Mouse (Mus musculus): ENCODE measurements at regions not wholly inside any gene's neighbourhood (a gene's known extent, or its start where the extent isn't known, plus 50 kb on each side); places are given as distances from the start of the nearest gene placed in this dataset.

DNA sequence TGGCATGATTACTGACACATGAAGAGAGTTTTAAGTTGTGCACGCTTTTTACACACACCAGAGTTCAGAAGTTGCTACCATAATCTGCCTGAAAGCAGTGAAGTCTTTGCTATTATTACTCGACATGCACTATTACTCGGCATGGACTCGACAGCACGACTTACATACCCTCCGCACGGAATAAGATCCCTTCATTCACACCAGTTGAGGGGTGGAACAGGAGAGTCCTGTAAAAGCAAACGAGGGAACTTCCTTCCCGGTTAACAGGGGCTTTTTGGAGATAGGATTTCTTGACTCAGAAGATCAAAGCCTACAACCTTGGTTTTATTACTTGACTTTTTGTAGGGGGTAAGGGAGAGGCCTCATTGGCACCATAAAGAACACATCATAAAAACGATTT is 416.4 kb upstream of the Nr5a2 start:
- Histone ChIP-seq H3K27me3 (replicated peaks; ENCODE audit: control insufficient read depth, insufficient read depth, low read length) (no peaks in the 10 kb centered on the region), H3K4me3 (ENCODE audit: low read depth, low read length) (no peak overlapping the region), H3K4me2 (replicated peaks; ENCODE audit: low read depth) (no peak overlapping the region), H3K36me3 (ENCODE audit: control insufficient read depth, insufficient read depth) (no peaks in the 10 kb centered on the region), H3K9ac (ENCODE audit: low read depth, low read length) (no peak overlapping the region), H3K27ac (ENCODE audit: low read depth, low read length) (no peak overlapping the region), H3K4me1 (replicated peaks; ENCODE audit: control insufficient read depth, insufficient read depth, low read length) (no peaks in the 10 kb centered on the region), H3K9me3 (ENCODE audit: control insufficient read depth) (no peaks in the 10 kb centered on the region)
- ATAC-seq, result no peak
- TF ChIP-seq CTCF (IDR thresholded peaks at IDR 0.05; ENCODE audit: low read depth), result no peak
- WGBS, result 31% methylated on average over 10 of the region's 10 CpGs

DNA sequence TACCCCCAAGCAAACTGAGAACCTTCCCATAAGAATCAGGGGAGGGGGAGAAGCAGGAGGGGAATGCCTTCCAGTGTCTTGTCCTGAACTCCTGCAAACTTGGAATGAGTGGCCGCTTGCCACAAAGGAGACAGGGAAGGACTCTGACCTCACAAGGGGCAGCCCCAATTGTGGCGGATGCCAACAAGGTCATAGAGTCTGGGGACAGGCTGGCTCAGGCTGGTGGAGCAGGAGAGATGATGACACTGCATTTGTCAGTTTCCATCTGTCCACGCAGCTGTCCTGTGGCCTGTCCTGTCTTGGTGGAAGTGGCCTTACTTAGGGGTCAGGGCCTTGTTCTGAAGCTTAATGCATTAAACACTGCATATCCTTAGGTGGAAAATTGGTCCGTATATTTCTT is 414.4 kb upstream of the Nr5a2 start:
- Histone ChIP-seq H3K27ac (ENCODE audit: low read depth, low read length) (no peak overlapping the region), H3K4me3 (ENCODE audit: low read depth, low read length) (no peak overlapping the region), H3K4me1 (replicated peaks; ENCODE audit: control insufficient read depth, insufficient read depth, low read length) (no peaks in the 10 kb centered on the region), H3K9me3 (ENCODE audit: control insufficient read depth) (no peaks in the 10 kb centered on the region), H3K9ac (ENCODE audit: low read depth, low read length) (no peak overlapping the region), H3K27me3 (replicated peaks; ENCODE audit: control insufficient read depth, insufficient read depth, low read length) (no peaks in the 10 kb centered on the region), H3K4me2 (replicated peaks; ENCODE audit: low read depth) (no peak overlapping the region), H3K36me3 (ENCODE audit: control insufficient read depth, insufficient read depth) (no peaks in the 10 kb centered on the region)
- TF ChIP-seq CTCF (IDR thresholded peaks at IDR 0.05; ENCODE audit: low read depth), result no peak
- no peak for ATAC-seq
- WGBS, result 71% methylated on average over 4 of the region's 4 CpGs

DNA sequence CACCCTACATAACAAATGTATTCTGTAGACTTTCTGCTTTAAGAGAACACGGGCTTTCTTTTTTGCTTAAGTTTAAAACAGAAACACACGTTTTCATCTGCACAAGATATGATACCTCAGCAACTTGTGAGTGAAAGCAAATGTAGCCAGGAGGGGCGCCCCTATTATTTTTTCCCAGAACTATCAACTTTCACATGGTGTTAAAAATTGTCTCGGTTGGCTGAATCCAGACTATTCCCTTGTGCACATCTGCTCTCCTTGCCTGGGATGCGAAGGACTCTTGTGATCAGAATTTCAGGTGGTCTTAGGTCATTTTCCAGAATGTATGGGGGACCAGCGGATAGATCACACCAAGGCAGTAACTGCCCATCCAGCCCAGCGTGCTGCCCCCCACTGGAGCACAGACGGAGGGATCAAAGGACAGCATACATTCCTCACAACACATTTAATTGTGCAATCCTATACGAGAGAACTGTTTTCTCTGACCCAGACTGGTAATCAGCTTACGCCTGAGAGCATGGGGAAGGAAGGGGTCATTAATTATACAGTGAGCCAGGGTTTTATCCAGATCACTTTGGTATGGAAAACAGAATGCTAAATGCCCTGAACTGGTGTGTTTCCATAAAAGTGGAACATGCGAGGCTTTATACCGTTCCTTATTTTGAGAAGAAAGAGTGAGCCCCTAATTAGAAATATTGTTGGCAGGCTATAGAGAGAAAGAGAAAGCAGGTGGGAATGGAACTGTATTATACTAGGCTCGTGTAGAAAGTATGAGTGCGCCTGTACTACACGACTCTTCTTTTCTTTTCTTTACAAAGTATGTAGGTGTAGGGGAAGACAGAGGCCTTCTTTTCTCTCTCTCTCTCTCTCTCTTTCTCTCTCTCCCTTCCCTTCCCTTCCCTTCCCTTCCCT is 413.5 kb upstream of the Nr5a2 start:
- Histone ChIP-seq H3K9me3 (ENCODE audit: control insufficient read depth) (no peaks in the 10 kb centered on the region), H3K27me3 (replicated peaks; ENCODE audit: control insufficient read depth, insufficient read depth, low read length) (no peaks in the 10 kb centered on the region), H3K36me3 (ENCODE audit: control insufficient read depth, insufficient read depth) (no peaks in the 10 kb centered on the region), H3K4me3 (ENCODE audit: low read depth, low read length) (no peak overlapping the region), H3K9ac (ENCODE audit: low read depth, low read length) (no peak overlapping the region), H3K4me1 (replicated peaks; ENCODE audit: control insufficient read depth, insufficient read depth, low read length) (no peaks in the 10 kb centered on the region), H3K27ac (ENCODE audit: low read depth, low read length) (no peak overlapping the region), H3K4me2 (replicated peaks; ENCODE audit: low read depth) (no peak overlapping the region)
- TF ChIP-seq CTCF (IDR thresholded peaks at IDR 0.05; ENCODE audit: low read depth), result no peak
- 80% methylated on average over 15 of the region's 15 CpGs for WGBS
- ATAC-seq, result no peak

DNA sequence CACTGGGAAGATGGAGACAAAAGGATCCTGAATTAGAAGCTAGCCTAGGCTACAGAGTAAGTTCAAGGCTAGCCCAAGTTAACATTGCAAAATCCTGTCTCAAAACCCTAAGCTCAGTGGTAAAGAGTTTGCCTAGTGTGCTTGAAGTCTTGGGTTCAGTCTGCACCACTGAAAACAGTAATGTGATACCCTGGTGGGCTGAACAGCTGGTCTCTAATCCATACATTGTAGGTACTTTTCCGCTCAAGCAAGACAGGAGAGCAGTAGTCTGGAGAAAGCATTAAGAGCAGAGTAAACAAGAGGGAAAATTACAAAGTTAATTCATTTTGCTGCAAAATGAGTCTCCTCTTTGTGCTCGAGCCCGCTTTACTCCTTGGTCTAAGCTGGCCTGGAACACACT is 412.0 kb upstream of the Nr5a2 start:
- no peak overlapping the region for H3K9ac ChIP-seq (ENCODE audit: low read depth, low read length)
- ATAC-seq, result no peak

DNA sequence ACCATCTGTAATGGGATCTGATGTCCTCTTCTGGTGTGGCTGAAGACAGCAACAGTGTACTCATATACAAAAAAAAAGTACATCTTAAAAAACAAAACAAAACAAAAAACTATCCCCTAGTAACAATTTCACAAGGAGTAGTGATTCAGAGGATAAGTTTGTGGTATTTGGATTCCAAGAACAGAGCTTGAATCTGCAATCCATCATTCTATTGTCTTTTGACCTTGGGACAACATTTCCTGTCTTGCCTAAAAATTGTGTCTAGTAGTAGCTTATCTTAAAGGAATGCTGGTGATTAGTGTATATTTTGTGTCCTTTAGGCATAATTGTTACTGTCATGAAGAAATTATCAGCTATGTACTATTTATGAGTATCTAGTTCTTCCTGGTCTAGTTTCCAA is 404.1 kb upstream of the Nr5a2 start:
- no peaks in the 10 kb centered on the region for H3K4me1 ChIP-seq (replicated peaks; ENCODE audit: control insufficient read depth, insufficient read depth, low read length)
- no peaks in the 10 kb centered on the region for H3K36me3 ChIP-seq (ENCODE audit: control insufficient read depth, insufficient read depth)
- H3K4me2 ChIP-seq (replicated peaks; ENCODE audit: low read depth), result no peak overlapping the region
- no peak for ATAC-seq
- H3K27ac ChIP-seq (ENCODE audit: low read depth, low read length), result no peak overlapping the region
- H3K9ac ChIP-seq (ENCODE audit: low read depth, low read length), result no peak overlapping the region
- no peak for TF ChIP-seq CTCF (IDR thresholded peaks at IDR 0.05; ENCODE audit: low read depth)
- H3K27me3 ChIP-seq (replicated peaks; ENCODE audit: control insufficient read depth, insufficient read depth, low read length), result no peaks in the 10 kb centered on the region
- H3K9me3 ChIP-seq (ENCODE audit: control insufficient read depth), result no peaks in the 10 kb centered on the region
- H3K4me3 ChIP-seq (ENCODE audit: low read depth, low read length), result no peak overlapping the region

More for the DNA sequence above, 412.0 kb upstream of the Nr5a2 start:
- no peak for TF ChIP-seq CTCF (IDR thresholded peaks at IDR 0.05; ENCODE audit: low read depth)
- Histone ChIP-seq H3K9me3 (ENCODE audit: control insufficient read depth) (no peaks in the 10 kb centered on the region), H3K4me2 (replicated peaks; ENCODE audit: low read depth) (no peak overlapping the region), H3K27ac (ENCODE audit: low read depth, low read length) (no peak overlapping the region), H3K36me3 (ENCODE audit: control insufficient read depth, insufficient read depth) (no peaks in the 10 kb centered on the region), H3K4me3 (ENCODE audit: low read depth, low read length) (no peak overlapping the region), H3K4me1 (replicated peaks; ENCODE audit: control insufficient read depth, insufficient read depth, low read length) (no peaks in the 10 kb centered on the region), H3K27me3 (replicated peaks; ENCODE audit: control insufficient read depth, insufficient read depth, low read length) (no peaks in the 10 kb centered on the region)
- WGBS, result 90% methylated on average over 3 of the region's 3 CpGs

DNA sequence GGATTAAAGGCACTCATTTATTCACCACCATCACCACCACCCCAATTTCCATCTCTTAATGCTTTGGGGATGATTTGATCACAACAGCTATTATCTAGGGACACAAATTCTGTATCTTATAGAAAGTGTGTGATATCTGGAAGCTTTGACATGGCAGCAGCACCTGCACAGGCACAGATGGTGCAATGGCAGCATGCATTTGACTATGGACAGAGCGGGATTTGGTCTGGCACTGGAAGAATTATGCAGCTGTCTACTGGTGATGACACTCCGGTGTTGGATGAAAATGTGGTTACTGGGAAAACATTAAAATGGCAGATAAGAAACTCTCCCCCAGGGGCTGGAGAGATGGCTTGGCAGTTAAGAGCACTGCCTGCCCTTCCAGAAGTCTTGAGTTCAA is 403.7 kb upstream of the Nr5a2 start:
- Histone ChIP-seq H3K9me3 (ENCODE audit: control insufficient read depth) (no peaks in the 10 kb centered on the region), H3K4me2 (replicated peaks; ENCODE audit: low read depth) (no peak overlapping the region), H3K4me3 (ENCODE audit: low read depth, low read length) (no peak overlapping the region), H3K36me3 (ENCODE audit: control insufficient read depth, insufficient read depth) (no peaks in the 10 kb centered on the region), H3K27me3 (replicated peaks; ENCODE audit: control insufficient read depth, insufficient read depth, low read length) (no peaks in the 10 kb centered on the region), H3K4me1 (replicated peaks; ENCODE audit: control insufficient read depth, insufficient read depth, low read length) (no peaks in the 10 kb centered on the region), H3K27ac (ENCODE audit: low read depth, low read length) (no peak overlapping the region), H3K9ac (ENCODE audit: low read depth, low read length) (no peak overlapping the region)
- WGBS, result 95% methylated on average over 2 of the region's 2 CpGs
- no peak for TF ChIP-seq CTCF (IDR thresholded peaks at IDR 0.05; ENCODE audit: low read depth)
- no peak for ATAC-seq
